Mouse (Mus musculus): ENCODE measurements around the gene 4921507P07Rik.
"Not testable (repeated sequence)": the region's sequence is repeated elsewhere in the genome, so short reads cannot be mapped to it uniquely, and the experiment has no call there.

4921507P07Rik gene

GRCm38 (mm10) chr6:50596301-50597211 is at the start of gene 4921507P07Rik:
Gene 4921507P07Rik, minus strand, starts transcription at chr6:50596632.
- peak; percentile 84 for ATAC-seq (ENCODE audit: insufficient number of reproducible peaks, low FRiP score, low TSS enrichment)

GRCm38 (mm10) chr6:50644701-50645100 is 48.3 kb upstream of the 4921507P07Rik start:
- no peak for ATAC-seq (ENCODE audit: insufficient number of reproducible peaks, low FRiP score, low TSS enrichment)

- no peak for ATAC-seq (ENCODE audit: insufficient number of reproducible peaks, low FRiP score, low TSS enrichment)
Measured at GRCm38 (mm10) chr6:50641898-50642297, 45.5 kb upstream of the 4921507P07Rik start.

GRCm38 (mm10) chr6:50640377-50640776 is 43.9 kb upstream of the 4921507P07Rik start:
- ATAC-seq (ENCODE audit: insufficient number of reproducible peaks, low FRiP score, low TSS enrichment): no peak

- no peak for ATAC-seq (ENCODE audit: insufficient number of reproducible peaks, low FRiP score, low TSS enrichment)
Measured at GRCm38 (mm10) chr6:50639656-50640055, 43.2 kb upstream of the 4921507P07Rik start.

- not testable (repeated sequence) for ATAC-seq (ENCODE audit: insufficient number of reproducible peaks, low FRiP score, low TSS enrichment)
Measured at GRCm38 (mm10) chr6:50626170-50626569, 29.7 kb upstream of the 4921507P07Rik start.

GRCm38 (mm10) chr6:50618273-50618672 is 21.8 kb upstream of the 4921507P07Rik start:
- not testable (repeated sequence) for ATAC-seq (ENCODE audit: insufficient number of reproducible peaks, low FRiP score, low TSS enrichment)

- ATAC-seq (ENCODE audit: insufficient number of reproducible peaks, low FRiP score, low TSS enrichment): no peak
Measured at GRCm38 (mm10) chr6:50601620-50602019, 5.2 kb upstream of the 4921507P07Rik start.

GRCm38 (mm10) chr6:50598560-50598959 is 2.1 kb upstream of the 4921507P07Rik start:
- no peak for ATAC-seq (ENCODE audit: insufficient number of reproducible peaks, low FRiP score, low TSS enrichment)

GRCm38 (mm10) chr6:50594372-50594771 is 2.1 kb downstream of the 4921507P07Rik start:
- ATAC-seq (ENCODE audit: insufficient number of reproducible peaks, low FRiP score, low TSS enrichment): no peak

GRCm38 (mm10) chr6:50593334-50593845 is 3.0 kb downstream of the 4921507P07Rik start:
- no peak for ATAC-seq (ENCODE audit: insufficient number of reproducible peaks, low FRiP score, low TSS enrichment)

- no peak for ATAC-seq (ENCODE audit: insufficient number of reproducible peaks, low FRiP score, low TSS enrichment)
Measured at GRCm38 (mm10) chr6:50590234-50590633, 6.2 kb downstream of the 4921507P07Rik start.

- ATAC-seq (ENCODE audit: insufficient number of reproducible peaks, low FRiP score, low TSS enrichment): peak; percentile 58; the same call in 1 of the 2 replicates
Measured at GRCm38 (mm10) chr6:50588251-50588650, 8.2 kb downstream of the 4921507P07Rik start.

GRCm38 (mm10) chr6:50587412-50587811 is 9.0 kb downstream of the 4921507P07Rik start:
- ATAC-seq (ENCODE audit: insufficient number of reproducible peaks, low FRiP score, low TSS enrichment): no peak

GRCm38 (mm10) chr6:50586316-50586715 is 10.1 kb downstream of the 4921507P07Rik start:
- no peak for ATAC-seq (ENCODE audit: insufficient number of reproducible peaks, low FRiP score, low TSS enrichment)

- ATAC-seq (ENCODE audit: insufficient number of reproducible peaks, low FRiP score, low TSS enrichment): no peak
Measured at GRCm38 (mm10) chr6:50585733-50586132, 10.7 kb downstream of the 4921507P07Rik start.

- ATAC-seq (ENCODE audit: insufficient number of reproducible peaks, low FRiP score, low TSS enrichment): no peak
Measured at GRCm38 (mm10) chr6:50571661-50572060, 24.8 kb downstream of the 4921507P07Rik start.

GRCm38 (mm10) chr6:50566997-50567255 is 29.5 kb downstream of the 4921507P07Rik start:
- ATAC-seq (ENCODE audit: insufficient number of reproducible peaks, low FRiP score, low TSS enrichment): no peak; the same call in 1 of the 2 replicates

GRCm38 (mm10) chr6:50566141-50566996 is 30.1 kb downstream of the 4921507P07Rik start, which contains the start of gene Cycs:
Gene Cycs, minus strand, starts transcription at chr6:50566538.
- peak; percentile 98 for ATAC-seq (ENCODE audit: insufficient number of reproducible peaks, low FRiP score, low TSS enrichment)

GRCm38 (mm10) chr6:50563651-50564050 is 32.8 kb downstream of the 4921507P07Rik start:
- ATAC-seq (ENCODE audit: insufficient number of reproducible peaks, low FRiP score, low TSS enrichment): no peak

GRCm38 (mm10) chr6:50562421-50562820 is 34.0 kb downstream of the 4921507P07Rik start:
- ATAC-seq (ENCODE audit: insufficient number of reproducible peaks, low FRiP score, low TSS enrichment): no peak
